Mouse (Mus musculus) left cerebral cortex, postnatal 14 days (tissue): Measurements from ENCODE around the gene Gm47995. TPM values are rescaled to one million over a fixed set of nuclear protein-coding genes. Genes with fewer than 3 reads are reported as not detected.

Experiments
- DNase-seq, 2 experiments: peaks; one replicate each; pipeline ENCODE4 v3.0.0; 2021 to 2022; ENCODE audit warnings: low spot score in 2 of 2, mixed read lengths in 1 of 2
- intact Hi-C: fragments of 180-260 bp; cut with DNase I; formaldehyde crosslinking; loops from one replicate; pipeline ENCODE4 v1.15.1; 2025
- total RNA-seq, 2 experiments: library from RNA; stranded (reverse); gene quantifications; 2 replicates each; pipeline ENCODE4 v1.2.3; 2021

The Gm47995 gene
- total RNA-seq, 2 experiments from 2014 or later = not detected

- intact Hi-C loops = no loop called here
- DNase-seq = no peak
These were observed 24.5 kb downstream of the Gm47995 start for GRCm38 (mm10) chr1:151222561-151223267.

GRCm38 (mm10) chr1:151223377-151223776 is 25.1 kb downstream of the Gm47995 start:
- DNase-seq = no peak
- intact Hi-C loops = no loop called here

DNA sequence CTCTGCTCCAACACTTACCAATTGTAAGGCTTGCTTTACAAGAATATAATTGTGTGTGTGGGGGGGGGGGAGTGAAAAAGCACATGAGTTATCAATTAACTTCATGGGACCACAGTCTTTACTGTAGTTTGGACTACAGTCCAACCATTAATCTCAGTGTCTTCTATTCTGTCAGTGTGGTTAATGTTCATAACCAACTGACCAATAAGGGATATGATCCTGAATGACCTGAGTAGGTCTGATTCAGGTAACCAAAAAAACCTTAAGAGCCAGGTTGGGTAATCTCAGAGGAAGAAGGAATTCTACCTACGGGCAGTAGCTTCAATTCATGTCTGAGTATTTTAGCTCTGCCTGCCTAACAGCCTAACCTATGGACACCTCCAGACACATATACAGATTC is 26.3 kb downstream of the Gm47995 start:
- no peak for DNase-seq
- intact Hi-C loops = no loop called here

DNA sequence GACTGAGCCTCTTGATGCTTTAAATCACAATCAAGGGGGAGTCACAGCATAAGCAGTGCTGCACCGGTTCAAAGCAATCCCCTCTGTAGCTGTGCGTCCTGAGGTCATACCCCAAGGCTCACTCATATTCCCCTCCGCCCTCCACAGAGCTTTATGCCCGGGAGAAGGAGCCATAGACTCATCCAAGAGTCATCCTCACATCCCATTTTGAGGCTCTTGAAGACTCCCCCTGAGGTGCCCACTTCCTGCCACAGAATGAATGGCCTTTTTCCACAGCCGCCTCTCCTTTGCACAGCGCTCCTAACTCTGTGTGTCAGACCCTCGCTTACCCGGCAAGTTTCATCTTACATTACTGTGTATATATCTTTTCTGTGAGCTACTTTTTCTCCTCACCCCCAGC is 29.3 kb downstream of the Gm47995 start:
- intact Hi-C loops = no loop called here
- DNase-seq = no peak

GRCm38 (mm10) chr1:151228320-151228989 is 30.2 kb downstream of the Gm47995 start:
- no peak for DNase-seq
- intact Hi-C loops = no loop called here

GRCm38 (mm10) chr1:151232346-151232745 is 34.1 kb downstream of the Gm47995 start:
- DNase-seq = no peak
- intact Hi-C loops = no loop called here

DNA sequence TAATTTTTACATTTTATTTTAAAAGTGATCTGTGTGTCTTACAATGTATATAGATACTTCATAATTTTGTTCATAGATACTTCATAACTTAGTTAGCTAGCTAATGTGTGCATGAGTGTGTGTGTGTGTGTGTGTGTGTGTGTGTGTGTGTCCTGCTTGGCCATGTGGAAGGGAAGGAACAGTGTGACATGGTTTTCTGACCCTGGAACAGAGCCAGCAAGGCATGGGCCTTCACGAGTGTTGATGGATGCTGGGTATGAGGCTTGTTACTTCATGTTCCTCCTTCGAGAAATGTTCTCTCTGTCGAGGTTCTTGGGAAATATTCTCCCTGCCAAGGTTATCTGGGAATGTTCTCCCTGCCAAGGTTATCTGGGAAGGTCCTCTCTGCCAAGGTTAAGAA is 35.5 kb downstream of the Gm47995 start:
- DNase-seq = no peak
- intact Hi-C loops = no loop called here

DNA sequence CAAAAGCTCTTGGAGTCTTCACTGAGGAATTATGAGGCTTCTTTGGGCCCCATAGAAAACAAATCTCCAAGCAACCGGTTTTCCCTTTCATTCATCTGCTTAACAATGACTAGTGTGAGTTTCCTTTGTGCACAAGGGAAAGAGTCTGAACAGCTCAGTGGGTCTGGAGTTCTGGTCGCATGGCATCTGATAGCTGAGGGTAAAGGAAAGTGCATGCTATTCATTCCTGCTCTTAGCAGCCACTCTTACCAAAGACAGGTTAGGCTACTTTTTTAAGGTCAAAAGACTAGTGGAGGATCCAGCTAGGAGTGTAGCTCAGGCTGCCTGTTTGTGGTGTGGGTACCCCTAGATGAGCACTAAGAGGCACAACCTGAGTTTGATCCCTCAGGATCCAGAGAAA is 37.3 kb downstream of the Gm47995 start:
- intact Hi-C loops = no loop called here
- no peak for DNase-seq

GRCm38 (mm10) chr1:151236141-151236930 is 38.1 kb downstream of the Gm47995 start:
- intact Hi-C loops = no loop called here
- peak in 1 of 2 experiments; percentile 26 for DNase-seq

DNA sequence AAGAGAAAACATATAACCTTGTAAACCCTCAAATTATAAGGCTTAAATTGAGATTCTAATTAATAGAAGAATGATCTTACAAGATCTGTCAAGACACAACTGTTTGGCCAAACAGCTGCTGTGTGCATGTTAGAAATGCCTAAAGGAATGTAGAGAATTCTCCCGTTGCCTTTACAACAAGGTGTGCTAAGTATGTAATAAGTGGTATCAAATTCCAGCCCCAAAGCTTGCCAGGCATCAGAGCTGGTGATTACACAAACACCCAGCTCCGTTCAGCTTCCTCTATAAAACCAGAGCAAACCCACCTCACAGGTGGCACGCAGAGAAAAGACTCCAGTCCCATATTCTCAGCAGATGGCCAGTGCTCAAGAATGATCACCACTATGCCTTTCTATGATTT is 39.5 kb downstream of the Gm47995 start:
- intact Hi-C loops = no loop called here
- DNase-seq = no peak

DNA sequence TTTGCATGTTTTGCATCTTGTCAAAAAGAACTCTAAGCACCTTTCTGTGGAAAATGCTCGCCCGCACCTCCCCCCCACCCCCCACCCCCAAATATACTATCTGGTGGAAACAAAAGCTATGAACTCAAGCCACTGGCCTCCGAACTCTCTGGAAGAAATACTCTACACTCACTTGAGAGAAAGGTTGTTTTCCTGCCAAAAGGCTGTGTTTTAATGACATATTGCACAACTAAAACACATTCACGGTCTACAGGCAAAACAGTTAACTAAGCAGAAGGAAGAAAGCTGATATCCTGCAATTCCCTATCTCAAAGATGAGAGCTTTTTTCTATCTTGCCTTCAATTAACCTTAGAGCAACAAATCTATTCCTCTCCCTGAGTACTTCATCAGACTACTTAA is 45.1 kb downstream of the Gm47995 start:
- no peak for DNase-seq

GRCm38 (mm10) chr1:151244013-151244412 is 45.8 kb downstream of the Gm47995 start:
- intact Hi-C loops = no loop called here
- DNase-seq = no peak

More for the DNA sequence above, 45.1 kb downstream of the Gm47995 start:
- intact Hi-C loops = no loop called here

GRCm38 (mm10) chr1:151244761-151245160 is 46.5 kb downstream of the Gm47995 start:
- no peak for DNase-seq
- intact Hi-C loops = no loop called here

DNA sequence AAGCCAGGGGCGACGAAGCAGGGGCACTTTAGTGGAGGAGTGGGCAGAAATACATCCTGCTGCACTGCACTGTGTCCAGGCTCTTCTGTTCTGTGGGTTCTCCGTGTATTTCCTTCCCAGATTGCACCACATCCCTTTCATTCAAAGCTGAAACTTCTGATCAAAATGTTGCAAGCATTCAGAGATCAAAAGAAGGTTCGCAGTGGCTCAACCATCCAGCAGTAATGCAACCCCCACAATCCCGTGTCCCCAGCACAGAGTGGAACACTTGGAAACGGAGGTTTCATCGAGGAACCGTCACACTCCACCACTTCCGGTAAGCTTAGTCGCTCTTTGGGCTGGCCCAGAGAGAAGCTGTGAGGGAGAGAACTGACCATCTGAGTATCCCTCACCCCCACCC is 46.9 kb downstream of the Gm47995 start:
- intact Hi-C loops = no loop called here
- DNase-seq = no peak

- intact Hi-C loops = no loop called here
- DNase-seq = no peak
These were observed 47.6 kb downstream of the Gm47995 start for GRCm38 (mm10) chr1:151245846-151246245.

Other genes starting within 250 kb of the Gm47995 start
- 1 to 10 TPM; 3.5 to 5.4 TPM for gene Hmcn1, start 205.0 kb upstream of the Gm47995 start, total RNA-seq
- gene Gm47985, start 15.9 kb upstream of the Gm47995 start, total RNA-seq = not detected
- not detected for gene Gm8947, start 6.1 kb upstream of the Gm47995 start, total RNA-seq
- not detected for gene 3110040M04Rik, start 5.7 kb downstream of the Gm47995 start, total RNA-seq
- not detected for gene Gm47996, start 11.7 kb downstream of the Gm47995 start, total RNA-seq
- 100 to 1,000 TPM; 125 to 135 TPM for gene Ivns1abp, start 146.0 kb downstream of the Gm47995 start, total RNA-seq
- gene Swt1, start 230.0 kb downstream of the Gm47995 start, total RNA-seq = 1 to 10 TPM; 8.6 to 9.0 TPM
- 10 to 100 TPM; 24.6 to 27.6 TPM for gene Trmt1l, start 230.1 kb downstream of the Gm47995 start, total RNA-seq